Mouse (Mus musculus) embryonic facial prominence, embryonic 15.5 days (tissue): ENCODE measurements around the gene Zbtb3. TPM values are rescaled to one million over a fixed set of nuclear protein-coding genes. Genes with fewer than 3 reads are reported as not detected.
"Not testable (repeated sequence)": the region's sequence is repeated elsewhere in the genome, so short reads cannot be mapped to it uniquely, and the experiment has no call there.

Experiments
- ATAC-seq: fragments of 200-750 bp; cut with Nextera tagmentation; 2 replicates; pipeline ENCODE4 v1.8.0; 2017; ENCODE audit warnings: low read depth, moderate TSS enrichment; ENCODE audit not compliant: insufficient number of reproducible peaks, low FRiP score, low TSS enrichment
- H3K27ac ChIP-seq: fragments of 300-500 bp; sonication (generic); replicated peaks from 2 replicates; pipeline ENCODE4 v1.5.1; 2015; ENCODE audit warnings: mild to moderate bottlenecking, inconsistent platforms
- H3K27me3 ChIP-seq: fragments of 300-500 bp; sonication (generic); 2 replicates; pipeline ENCODE4 v1.6.1; 2015; ENCODE audit warnings: inconsistent platforms
- H3K36me3 ChIP-seq: fragments of 300-500 bp; sonication (generic); 2 replicates; pipeline ENCODE4 v1.6.1; 2015; ENCODE audit warnings: mild to moderate bottlenecking, inconsistent platforms
- H3K4me1 ChIP-seq: fragments of 300-500 bp; sonication (generic); 2 replicates; pipeline ENCODE4 v1.6.1; 2015; ENCODE audit warnings: inconsistent platforms
- H3K4me2 ChIP-seq: fragments of 300-500 bp; sonication (generic); replicated peaks from 2 replicates; pipeline ENCODE4 v1.6.1; 2015; ENCODE audit warnings: mild to moderate bottlenecking, inconsistent platforms
- H3K4me3 ChIP-seq: fragments of 300-500 bp; sonication (generic); replicated peaks from 2 replicates; pipeline ENCODE4 v1.5.1; 2015; ENCODE audit warnings: mild to moderate bottlenecking, inconsistent platforms
- H3K9ac ChIP-seq: fragments of 300-500 bp; sonication (generic); 2 replicates; pipeline ENCODE4 v1.6.1; 2015; ENCODE audit warnings: inconsistent platforms
- H3K9me3 ChIP-seq: fragments of 300-500 bp; sonication (generic); replicated peaks from 2 replicates; pipeline ENCODE4 v1.6.1; 2016; ENCODE audit warnings: inconsistent platforms
- WGBS: fragments of 180-500 bp; shearing (Covaris S2); methylation state at CpG from one replicate; pipeline ENCODE4 v1.1.7; 2015; 5-methylcytosine and 5-hydroxymethylcytosine counted together
- polyA plus RNA-seq: library from polyadenylated mRNA; unstranded; fragments of >200 nt; fragmentation: Nextera tagmentation; extraction: Ambion mirVana; gene quantifications from 2 replicates; pipeline ENCODE4 v1.2.1, GENCODE M21; 2015

The Zbtb3 gene
- polyA plus RNA-seq, 1 experiment from 2014 or later: 5.6 TPM

- ATAC-seq: no peak
- no peak within 1 kb of the TSS for H3K27ac ChIP-seq
- H3K36me3 ChIP-seq: peaks cover 97% of the 10 kb centered on the region
- H3K4me2 ChIP-seq: no peak within 1 kb of the TSS
- H3K9me3 ChIP-seq: no peaks in the 10 kb centered on the region
- H3K27me3 ChIP-seq: no peaks in the 10 kb centered on the region
- no peak within 1 kb of the TSS for H3K9ac ChIP-seq
- H3K4me1 ChIP-seq: 0 out of 2 replicates have a peak, but pooled peaks cover 3% of the 10 kb centered on the region
- 86% methylated on average over 8 of the region's 8 CpGs for WGBS
- H3K4me3 ChIP-seq: no peak within 1 kb of the TSS
Observed at GRCm38 (mm10) chr19:8829660-8830059, 27.3 kb downstream of the Zbtb3 start, which contains the start of gene AC129217.1. AC129217.1 (plus strand) TSS chr19:8829773.

GRCm38 (mm10) chr19:8830664-8831063 lies 28.3 kb downstream of the Zbtb3 start:
- WGBS: 91% methylated on average over 8 of the region's 8 CpGs
- no peak; the same call in 1 of the 2 replicates for ATAC-seq
- no peak overlapping the region for H3K27ac ChIP-seq
- H3K27me3 ChIP-seq: no peaks in the 10 kb centered on the region
- H3K4me1 ChIP-seq: 0 out of 2 replicates have a peak, but pooled peaks cover 3% of the 10 kb centered on the region
- no peak overlapping the region for H3K4me3 ChIP-seq
- peaks cover 98% of the 10 kb centered on the region for H3K36me3 ChIP-seq
- H3K9ac ChIP-seq: no peak overlapping the region
- no peaks in the 10 kb centered on the region for H3K9me3 ChIP-seq
- H3K4me2 ChIP-seq: no peak overlapping the region

- Histone ChIP-seq H3K9ac (no peak overlapping the region), H3K4me3 (no peak overlapping the region), H3K36me3 (peaks cover 93% of the 10 kb centered on the region), H3K9me3 (no peaks in the 10 kb centered on the region), H3K27me3 (no peaks in the 10 kb centered on the region), H3K27ac (no peak overlapping the region), H3K4me1 (0 out of 2 replicates have a peak, but pooled peaks cover 3% of the 10 kb centered on the region), H3K4me2 (no peak overlapping the region)
- 77% methylated on average over 11 of the region's 11 CpGs for WGBS
- no peak for ATAC-seq
Observed at GRCm38 (mm10) chr19:8831262-8831661, 28.9 kb downstream of the Zbtb3 start.

GRCm38 (mm10) chr19:8832971-8833370 lies 30.6 kb downstream of the Zbtb3 start:
- Histone ChIP-seq H3K9me3 (no peaks in the 10 kb centered on the region), H3K9ac (no peak overlapping the region), H3K4me2 (no peak overlapping the region), H3K4me1 (peaks cover 3% of the 10 kb centered on the region), H3K27me3 (no peaks in the 10 kb centered on the region), H3K27ac (no peak overlapping the region), H3K36me3 (peaks cover 76% of the 10 kb centered on the region), H3K4me3 (no peak overlapping the region)
- 83% methylated on average over 4 of the region's 4 CpGs for WGBS
- ATAC-seq: no peak

DNA sequence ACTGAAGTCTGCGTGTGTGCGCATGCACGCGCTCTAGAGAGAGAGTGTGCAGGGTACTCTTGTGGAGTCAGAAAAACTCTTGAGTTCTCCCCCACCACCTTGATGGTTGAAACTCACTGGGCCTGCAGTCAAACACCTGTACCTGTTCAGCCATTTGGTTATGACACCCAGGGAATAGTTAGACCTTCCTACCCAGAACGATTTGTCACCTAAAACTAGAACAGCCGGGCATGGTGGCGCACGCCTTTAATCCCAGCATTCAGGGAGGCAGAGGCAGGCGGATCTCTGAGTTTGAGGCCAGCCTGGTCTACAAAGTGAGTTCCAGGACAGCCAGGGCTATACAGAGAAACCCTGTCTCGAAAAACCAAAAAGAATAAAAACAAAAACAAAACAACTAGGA lies 34.0 kb downstream of the Zbtb3 start:
- H3K36me3 ChIP-seq: peaks cover 43% of the 10 kb centered on the region
- H3K4me3 ChIP-seq, H3K4me2 ChIP-seq, H3K9me3 ChIP-seq, H3K27me3 ChIP-seq, H3K9ac ChIP-seq, ATAC-seq: not testable (repeated sequence)
- peak overlapping the region; percentile 98; the same call in 1 of the 2 replicates for H3K27ac ChIP-seq
- peaks cover 32% of the 10 kb centered on the region for H3K4me1 ChIP-seq
- WGBS: 97% methylated on average over 10 of the region's 10 CpGs

- Histone ChIP-seq H3K9me3 (no peaks in the 10 kb centered on the region), H3K27ac (peak within 1 kb of the TSS; percentile 98), H3K4me1 (peaks cover 32% of the 10 kb centered on the region), H3K4me3 (peak within 1 kb of the TSS; percentile 61), H3K36me3 (peaks cover 34% of the 10 kb centered on the region), H3K9ac (peak within 1 kb of the TSS; percentile 80), H3K27me3 (no peaks in the 10 kb centered on the region), H3K4me2 (peak within 1 kb of the TSS; percentile 88)
- whole genome bisulfite sequencing: under 1% methylated on average over 38 of the region's 38 CpGs
- peak; percentile 78 for ATAC-seq
Observed at GRCm38 (mm10) chr19:8837251-8837791, 35.0 kb downstream of the Zbtb3 start, which contains the start of gene Bscl2. Bscl2 (plus strand) TSS chr19:8837467.

GRCm38 (mm10) chr19:8838041-8838730 lies 35.8 kb downstream of the Zbtb3 start:
- H3K4me2 ChIP-seq: peak overlapping the region; percentile 88
- no peaks in the 10 kb centered on the region for H3K27me3 ChIP-seq
- peak overlapping the region; percentile 98 for H3K27ac ChIP-seq
- 19% methylated on average over 15 of the region's 15 CpGs for WGBS
- no peaks in the 10 kb centered on the region for H3K9me3 ChIP-seq
- ATAC-seq: no peak
- peaks cover 25% of the 10 kb centered on the region for H3K36me3 ChIP-seq
- H3K4me1 ChIP-seq: peaks cover 32% of the 10 kb centered on the region
- peak overlapping the region; percentile 61 for H3K4me3 ChIP-seq
- peak overlapping the region; percentile 80 for H3K9ac ChIP-seq

GRCm38 (mm10) chr19:8839103-8839907 lies 37.0 kb downstream of the Zbtb3 start, which contains the start of gene Gng3:
Gng3 (minus strand) TSS chr19:8839194.
- Histone ChIP-seq H3K4me1 (peaks cover 32% of the 10 kb centered on the region), H3K9ac (peak within 1 kb of the TSS; percentile 80), H3K4me3 (peak within 1 kb of the TSS; percentile 61), H3K9me3 (no peaks in the 10 kb centered on the region), H3K4me2 (peak within 1 kb of the TSS; percentile 88), H3K36me3 (peaks cover 14% of the 10 kb centered on the region), H3K27ac (peak within 1 kb of the TSS; percentile 98), H3K27me3 (no peaks in the 10 kb centered on the region)
- WGBS: 55% methylated on average over 11 of the region's 11 CpGs
- ATAC-seq: no peak

DNA sequence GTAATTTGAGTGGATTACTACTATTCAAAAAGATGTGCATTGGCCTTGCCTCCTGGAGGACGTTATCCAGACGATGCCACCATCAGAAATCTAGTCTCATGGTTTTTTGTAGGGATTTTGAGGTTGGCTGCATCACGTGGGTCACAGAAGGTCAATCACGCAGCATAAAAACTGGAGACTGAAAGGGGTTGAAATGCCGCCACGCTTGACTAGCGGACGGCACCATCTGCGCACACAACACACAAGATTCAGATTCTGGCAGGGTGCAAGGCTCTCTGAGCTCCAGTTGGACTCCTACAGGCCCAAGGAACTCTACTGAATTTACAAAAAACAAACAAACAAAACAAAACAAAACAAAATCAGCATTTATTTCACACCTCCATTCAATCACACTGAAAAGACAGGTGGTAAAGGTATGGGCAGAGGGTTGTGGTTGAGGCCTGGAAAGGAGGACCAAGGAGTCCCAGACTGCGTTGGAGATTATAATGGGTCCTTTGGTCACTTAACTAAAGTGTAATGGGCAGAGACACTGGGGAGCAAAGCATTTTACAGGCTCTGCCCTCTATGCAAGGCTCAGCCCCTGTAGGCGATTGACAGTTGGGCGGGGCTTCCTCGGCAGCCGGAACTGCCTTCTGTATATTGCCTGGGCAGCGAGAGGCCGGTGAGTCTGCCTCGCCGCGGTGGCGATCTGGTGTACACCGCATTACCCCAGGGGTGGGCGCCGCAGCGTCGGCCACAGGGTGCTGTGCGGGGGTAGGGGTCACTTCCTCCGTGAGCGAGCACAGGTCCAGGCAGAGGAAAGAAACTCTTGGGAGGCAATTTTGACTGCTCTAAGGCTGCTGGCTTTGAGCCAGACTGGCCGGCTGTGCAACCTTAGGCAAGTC lies 37.8 kb downstream of the Zbtb3 start:
- H3K36me3 ChIP-seq: peaks cover 6% of the 10 kb centered on the region
- H3K27me3 ChIP-seq: no peaks in the 10 kb centered on the region
- no peak overlapping the region for H3K27ac ChIP-seq
- H3K4me2 ChIP-seq: peak overlapping the region; percentile 73
- ATAC-seq: peak; percentile 56
- peaks cover 32% of the 10 kb centered on the region for H3K4me1 ChIP-seq
- 24% methylated on average over 29 of the region's 29 CpGs for WGBS
- peak overlapping the region; percentile 54 for H3K9ac ChIP-seq
- no peaks in the 10 kb centered on the region for H3K9me3 ChIP-seq
- H3K4me3 ChIP-seq: peak overlapping the region; percentile 45

DNA sequence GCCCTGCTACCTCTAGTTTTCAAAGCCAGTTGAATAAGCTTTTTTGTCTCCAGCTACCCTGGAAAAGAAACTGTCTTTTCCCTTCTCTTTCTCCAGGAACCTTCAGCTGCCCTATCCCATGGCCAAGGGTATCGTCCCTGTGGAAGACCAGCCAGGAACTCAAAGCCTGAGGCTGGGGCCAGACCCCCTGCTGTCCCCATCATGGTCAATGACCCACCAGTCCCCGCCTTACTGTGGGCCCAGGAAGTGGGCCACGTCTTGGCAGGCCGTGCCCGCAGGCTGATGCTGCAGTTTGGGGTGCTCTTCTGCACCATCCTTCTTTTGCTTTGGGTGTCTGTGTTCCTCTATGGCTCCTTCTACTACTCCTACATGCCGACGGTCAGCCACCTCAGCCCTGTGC lies 38.7 kb downstream of the Zbtb3 start:
- no peaks in the 10 kb centered on the region for H3K9me3 ChIP-seq
- peaks cover 4% of the 10 kb centered on the region for H3K36me3 ChIP-seq
- H3K4me3 ChIP-seq: peak overlapping the region; percentile 45
- 93% methylated on average over 7 of the region's 7 CpGs for WGBS
- H3K27me3 ChIP-seq: no peaks in the 10 kb centered on the region
- ATAC-seq: no peak
- H3K4me2 ChIP-seq: peak overlapping the region; percentile 73
- peaks cover 32% of the 10 kb centered on the region for H3K4me1 ChIP-seq
- peak overlapping the region; percentile 54 for H3K9ac ChIP-seq
- H3K27ac ChIP-seq: no peak overlapping the region
